Mouse (Mus musculus) ovary, postnatal 36 days (tissue): ENCODE results near the gene Eif4a1.
"Not testable (repeated sequence)": the region's sequence is repeated elsewhere in the genome, so short reads cannot be mapped to it uniquely, and the experiment has no call there.

Experiments used
- DNase-seq: peaks from one replicate; pipeline ENCODE4 v3.0.0; 2022; ENCODE audit warnings: low spot score, mixed read lengths

The Eif4a1 gene

GRCm38 (mm10) chr11:69672211-69672706, at the start of gene Eif4a1:
Eif4a1 (minus strand) TSS chr11:69672423.
- DNase-seq: peak; percentile 100

- DNase-seq: no peak
These were observed 48.6 kb upstream of the Eif4a1 start for GRCm38 (mm10) chr11:69720852-69721251.

GRCm38 (mm10) chr11:69719423-69719822, 47.2 kb upstream of the Eif4a1 start:
- DNase-seq: no peak

GRCm38 (mm10) chr11:69718661-69719060, 46.4 kb upstream of the Eif4a1 start:
- no peak for DNase-seq

- no peak for DNase-seq
These were observed 44.7 kb upstream of the Eif4a1 start for GRCm38 (mm10) chr11:69716953-69717352.

GRCm38 (mm10) chr11:69715929-69716328, 43.7 kb upstream of the Eif4a1 start:
- DNase-seq: no peak

- peak; percentile 40 for DNase-seq
These were observed 43.3 kb upstream of the Eif4a1 start for GRCm38 (mm10) chr11:69715482-69715881.

- DNase-seq: no peak
These were observed 42.6 kb upstream of the Eif4a1 start for GRCm38 (mm10) chr11:69714636-69715329.

GRCm38 (mm10) chr11:69712954-69713672, 40.9 kb upstream of the Eif4a1 start:
- no peak for DNase-seq

GRCm38 (mm10) chr11:69711082-69711481, 38.9 kb upstream of the Eif4a1 start:
- DNase-seq: no peak

GRCm38 (mm10) chr11:69710470-69710869, 38.2 kb upstream of the Eif4a1 start:
- DNase-seq: no peak

- no peak for DNase-seq
These were observed 37.6 kb upstream of the Eif4a1 start for GRCm38 (mm10) chr11:69709554-69710446.

- no peak for DNase-seq
These were observed 36.5 kb upstream of the Eif4a1 start for GRCm38 (mm10) chr11:69708614-69709265.

GRCm38 (mm10) chr11:69707873-69708381, 35.7 kb upstream of the Eif4a1 start:
- no peak for DNase-seq

GRCm38 (mm10) chr11:69707480-69707847, 35.2 kb upstream of the Eif4a1 start:
- no peak for DNase-seq

GRCm38 (mm10) chr11:69706775-69707479, 34.7 kb upstream of the Eif4a1 start:
- DNase-seq: peak; percentile 68

- no peak for DNase-seq
These were observed 32.4 kb upstream of the Eif4a1 start for GRCm38 (mm10) chr11:69704613-69705010.

- no peak for DNase-seq
These were observed 31.8 kb upstream of the Eif4a1 start for GRCm38 (mm10) chr11:69703814-69704612.

GRCm38 (mm10) chr11:69703381-69703780, 31.2 kb upstream of the Eif4a1 start:
- DNase-seq: not testable (repeated sequence)

- DNase-seq: not testable (repeated sequence)
These were observed 30.7 kb upstream of the Eif4a1 start for GRCm38 (mm10) chr11:69702886-69703285.
